Mouse (Mus musculus) kidney, postnatal 14 days (tissue): ENCODE measurements around the gene Farp1.
"Not testable (repeated sequence)": the region's sequence is repeated elsewhere in the genome, so short reads cannot be mapped to it uniquely, and the experiment has no call there.

ENCODE experiments used
- DNase-seq: peaks from one replicate; pipeline ENCODE4 v3.0.0; 2022; ENCODE audit warnings: mixed read lengths

Gene Farp1

GRCm38 (mm10) chr14:121189840-121190239 lies 154.8 kb downstream of the Farp1 start:
- not testable (repeated sequence) for DNase-seq

GRCm38 (mm10) chr14:121190386-121190785 lies 155.4 kb downstream of the Farp1 start:
- DNase-seq: no peak

- DNase-seq: no peak
Observed at GRCm38 (mm10) chr14:121191739-121192138, 156.7 kb downstream of the Farp1 start.

DNA sequence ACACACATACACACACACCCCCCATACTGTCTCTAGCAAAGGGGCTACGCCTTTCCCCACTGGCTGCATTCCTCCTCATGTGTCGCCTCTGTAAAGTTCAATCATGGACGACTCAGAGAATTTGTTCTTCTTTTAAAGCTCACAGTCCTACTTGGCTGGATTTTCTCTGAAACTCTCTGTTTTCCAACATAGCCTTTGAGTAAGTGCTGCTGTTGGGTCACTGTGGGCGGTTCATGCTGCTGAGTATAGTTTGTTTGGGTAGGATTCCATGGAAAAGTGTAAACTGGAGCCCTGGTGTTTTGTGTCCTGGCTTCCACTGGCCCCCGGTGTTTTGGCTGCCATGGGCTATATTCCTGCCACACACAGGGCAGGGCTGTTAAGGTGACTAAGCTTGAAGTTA lies 157.4 kb downstream of the Farp1 start:
- no peak for DNase-seq

GRCm38 (mm10) chr14:121193981-121194380 lies 159.0 kb downstream of the Farp1 start:
- DNase-seq: no peak

DNA sequence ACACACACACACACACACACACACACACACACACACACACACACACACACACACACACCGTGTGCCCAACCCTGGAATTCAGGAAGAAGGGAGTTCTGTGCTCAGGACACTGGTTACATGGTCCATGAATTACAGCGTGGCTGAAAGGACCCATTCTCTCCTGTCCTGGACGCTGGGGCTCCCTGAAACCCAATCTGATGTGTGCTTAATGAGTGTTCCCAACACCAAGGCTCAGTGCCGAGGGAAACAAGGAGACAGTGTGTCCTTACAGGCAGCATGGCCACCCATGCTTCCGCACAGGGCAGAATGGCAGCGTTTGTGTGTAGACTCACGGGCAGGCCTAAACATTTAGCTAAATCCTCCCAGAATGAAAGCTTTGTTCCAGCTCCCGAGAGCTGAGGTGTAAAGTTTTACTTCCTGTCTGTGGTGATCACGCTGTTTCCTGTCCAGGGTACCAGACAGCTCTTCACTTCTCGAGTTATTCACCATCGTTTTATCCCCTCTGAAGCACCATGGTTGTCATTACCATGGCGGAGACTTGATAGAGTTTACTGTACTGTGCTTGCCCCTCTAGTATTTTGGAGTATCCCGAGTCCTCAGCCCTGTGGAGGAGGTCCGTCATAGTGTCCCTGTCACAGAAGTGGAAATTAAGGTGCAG lies 164.0 kb downstream of the Farp1 start:
- DNase-seq: no peak

DNA sequence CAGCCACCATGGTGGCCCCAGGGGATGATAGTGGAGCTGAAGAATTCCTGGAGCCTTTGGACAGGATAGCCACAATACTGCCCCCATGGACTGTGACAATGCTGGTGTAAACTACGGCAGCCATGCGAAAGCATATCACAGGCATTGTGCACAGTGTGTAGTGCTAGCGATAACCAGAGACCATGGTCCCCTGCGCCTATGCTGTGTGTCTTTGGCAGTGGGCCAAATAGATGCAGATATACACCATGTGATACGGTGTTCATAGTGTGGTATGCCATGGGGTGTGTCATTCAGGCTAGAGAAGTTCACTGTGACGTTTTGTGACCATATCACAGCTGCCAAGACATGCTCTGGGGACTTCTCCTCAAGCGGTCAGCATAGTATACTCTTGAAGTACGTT lies 164.8 kb downstream of the Farp1 start:
- no peak for DNase-seq

DNA sequence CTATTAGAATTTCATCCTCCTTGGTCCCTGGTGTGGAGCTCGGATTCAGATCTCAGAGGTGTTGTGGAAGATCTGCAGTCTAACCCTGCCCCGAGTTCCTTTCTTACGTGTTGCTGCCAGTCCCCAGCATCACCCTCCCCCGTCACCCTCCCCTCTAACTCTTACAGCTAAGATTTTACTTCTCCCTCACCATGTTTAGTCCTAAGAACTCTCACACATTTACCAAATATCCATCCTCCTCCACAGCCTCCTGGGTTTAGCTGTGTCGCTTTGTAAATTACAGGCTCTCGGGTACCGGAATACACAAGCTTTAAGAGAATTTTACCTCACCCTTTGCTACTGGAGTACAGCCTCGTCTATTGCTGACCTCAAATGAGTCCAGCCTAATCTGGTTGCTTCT lies 165.4 kb downstream of the Farp1 start:
- DNase-seq: no peak

DNA sequence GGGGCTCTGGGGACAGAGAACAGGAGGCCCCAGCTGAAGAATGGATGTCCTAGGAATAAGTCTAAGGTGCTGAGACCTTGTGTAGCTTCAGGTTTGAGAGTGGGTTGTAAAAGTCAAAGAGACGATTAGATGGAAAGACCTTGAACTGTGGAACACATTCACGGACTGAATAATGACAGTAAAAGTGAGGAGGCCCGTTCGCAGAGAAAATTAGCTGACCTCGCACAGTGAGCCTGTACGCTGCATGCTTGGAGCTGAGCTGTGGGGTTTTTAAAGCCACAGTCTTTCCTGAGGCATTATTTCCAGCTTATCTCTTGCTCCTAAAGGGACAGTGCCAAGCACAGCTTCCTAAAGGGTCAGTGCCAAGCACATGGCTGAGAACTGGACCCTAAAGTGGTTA lies 166.2 kb downstream of the Farp1 start:
- no peak for DNase-seq

- no peak for DNase-seq
Observed at GRCm38 (mm10) chr14:121205459-121205858, 170.5 kb downstream of the Farp1 start.

DNA sequence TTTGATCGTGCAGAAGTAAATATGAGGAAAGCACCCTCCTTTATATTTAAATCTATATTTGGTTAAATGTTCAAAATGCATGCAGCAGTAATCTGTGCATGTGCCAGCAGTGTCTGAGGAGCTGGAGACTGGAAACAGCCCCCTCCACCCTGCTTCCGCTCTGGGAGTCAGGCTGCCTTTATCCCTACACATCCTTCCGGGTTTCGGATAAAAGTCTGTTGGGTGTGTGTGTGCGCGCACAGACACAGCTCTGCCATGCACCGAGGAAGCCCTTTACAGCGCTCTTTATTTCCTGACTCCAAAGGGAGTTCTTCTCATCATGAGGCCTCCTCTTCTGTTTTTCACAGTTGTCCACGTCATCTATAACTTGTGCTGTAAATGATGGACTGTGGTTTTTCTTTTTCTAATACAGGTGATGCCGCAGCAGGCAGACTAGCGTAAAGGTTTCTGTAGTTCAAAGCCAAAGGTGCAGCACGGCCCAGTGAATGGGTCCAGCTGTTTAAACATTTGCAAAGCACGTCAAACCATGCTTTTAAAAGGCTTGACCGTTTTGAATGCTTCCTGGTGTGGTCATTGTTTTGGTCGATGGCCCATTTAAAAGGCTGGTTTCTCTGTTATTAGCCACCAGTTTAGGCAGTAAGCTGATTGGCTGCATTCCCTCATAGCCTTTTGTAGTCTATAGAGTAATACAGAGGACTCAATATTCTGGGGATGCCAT lies 172.6 kb downstream of the Farp1 start:
- DNase-seq: peak; percentile 25

DNA sequence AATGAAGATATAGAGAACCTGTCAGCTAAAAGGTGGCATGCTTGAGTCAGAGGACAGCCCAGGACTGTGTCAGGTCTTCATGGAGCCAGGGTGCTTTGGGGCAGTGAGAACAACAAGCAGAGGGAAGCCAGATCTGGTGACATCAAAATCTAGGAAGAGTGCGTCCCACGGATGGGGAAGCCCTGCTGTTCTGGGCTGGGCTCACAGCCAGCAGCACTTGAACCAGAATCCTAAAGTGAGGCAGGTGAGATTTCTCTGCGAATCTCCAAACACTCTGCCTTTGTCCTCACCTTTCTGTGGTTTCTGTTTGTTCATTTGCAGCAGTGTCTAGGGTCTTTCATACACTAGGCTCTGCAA lies 173.1 kb downstream of the Farp1 start:
- no peak for DNase-seq

- DNase-seq: no peak
Observed at GRCm38 (mm10) chr14:121210318-121210717, 175.3 kb downstream of the Farp1 start.

DNA sequence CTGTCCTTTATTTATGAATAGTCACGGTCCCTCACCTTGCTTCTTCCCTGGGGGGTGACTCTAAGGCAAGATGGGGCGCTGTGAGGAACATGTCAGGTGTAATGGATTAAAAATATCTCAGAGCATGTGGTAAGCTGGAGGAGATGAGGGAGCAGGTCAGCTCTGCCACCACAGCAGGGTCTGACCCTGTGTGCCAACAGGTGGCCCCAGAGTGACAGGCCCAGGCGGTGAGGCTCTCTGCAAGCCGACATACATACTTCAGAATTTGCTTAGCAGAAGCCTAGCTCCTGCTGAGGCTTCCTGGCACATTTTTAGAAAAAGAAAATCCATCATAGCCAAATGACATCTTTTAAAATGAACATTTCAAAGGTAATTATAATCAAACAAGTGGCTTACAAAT lies 178.7 kb downstream of the Farp1 start:
- DNase-seq: no peak

DNA sequence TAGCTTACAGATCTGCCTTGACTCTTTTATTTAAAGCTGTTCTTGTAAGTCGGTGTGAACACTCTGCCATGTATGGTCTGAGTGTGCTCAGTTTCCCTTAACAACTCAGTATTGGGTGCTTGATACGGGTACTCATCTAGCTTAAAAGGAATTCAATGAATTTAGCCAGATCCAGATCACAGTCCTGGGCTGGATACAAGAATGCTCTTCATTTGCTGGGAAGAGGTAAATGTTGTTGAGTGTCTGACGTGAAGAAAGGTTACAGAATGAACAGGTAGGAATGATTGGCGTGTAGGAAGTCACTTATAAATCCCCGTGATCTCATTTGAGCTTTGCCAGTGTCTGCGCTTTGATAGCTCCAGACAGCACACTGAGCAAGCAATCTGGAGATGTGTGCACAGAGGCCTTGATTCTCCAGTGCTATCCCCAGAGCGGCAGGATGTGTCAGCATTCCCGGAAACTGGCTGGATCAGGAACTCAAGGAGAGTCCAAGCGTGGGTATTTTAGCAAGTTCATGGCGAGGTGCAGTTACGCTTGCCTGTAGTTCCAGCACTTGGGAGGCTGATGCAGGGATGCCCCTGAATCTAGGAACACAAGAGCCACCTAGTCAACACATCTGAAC lies 179.7 kb downstream of the Farp1 start:
- peak; percentile 30 for DNase-seq

DNA sequence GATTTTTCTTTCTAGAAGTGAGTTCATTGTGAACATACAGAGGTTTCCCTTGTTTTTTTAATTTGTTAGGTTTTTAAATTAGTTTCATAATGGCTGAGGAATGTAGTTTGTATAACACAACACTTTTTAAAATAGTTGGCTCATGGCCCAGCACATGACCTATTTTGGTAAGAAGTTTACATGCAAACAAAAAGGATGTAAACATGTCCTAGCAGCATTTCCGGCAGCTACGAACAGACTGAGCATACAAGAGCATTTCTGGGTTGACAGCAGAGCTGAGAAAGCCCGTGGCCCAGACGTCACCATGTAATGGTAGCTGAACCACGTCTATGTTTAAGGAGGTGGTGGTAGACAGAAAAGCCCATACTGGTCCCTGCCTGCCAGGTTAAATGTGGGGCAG lies 180.8 kb downstream of the Farp1 start:
- no peak for DNase-seq

DNA sequence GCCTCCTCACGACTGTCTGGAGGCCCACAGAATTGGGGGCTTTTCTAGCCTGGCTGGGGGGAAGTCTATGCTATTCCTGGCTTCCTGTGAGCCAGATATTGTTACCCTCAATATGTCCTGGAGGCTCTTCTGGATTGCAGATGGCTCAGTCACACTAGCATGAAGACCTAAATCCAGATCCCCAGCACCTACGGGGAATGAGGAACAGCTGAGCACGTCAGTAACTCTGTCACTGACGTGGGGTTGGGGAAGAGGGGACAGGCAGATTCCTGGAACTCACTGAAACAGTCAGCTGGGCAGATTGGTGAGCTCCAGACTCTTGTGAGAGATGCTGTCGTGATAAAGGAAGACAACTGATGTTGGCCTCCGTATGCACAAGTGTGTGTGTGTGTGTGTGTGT lies 181.7 kb downstream of the Farp1 start:
- no peak for DNase-seq

GRCm38 (mm10) chr14:121218620-121219019 lies 183.6 kb downstream of the Farp1 start:
- no peak for DNase-seq

DNA sequence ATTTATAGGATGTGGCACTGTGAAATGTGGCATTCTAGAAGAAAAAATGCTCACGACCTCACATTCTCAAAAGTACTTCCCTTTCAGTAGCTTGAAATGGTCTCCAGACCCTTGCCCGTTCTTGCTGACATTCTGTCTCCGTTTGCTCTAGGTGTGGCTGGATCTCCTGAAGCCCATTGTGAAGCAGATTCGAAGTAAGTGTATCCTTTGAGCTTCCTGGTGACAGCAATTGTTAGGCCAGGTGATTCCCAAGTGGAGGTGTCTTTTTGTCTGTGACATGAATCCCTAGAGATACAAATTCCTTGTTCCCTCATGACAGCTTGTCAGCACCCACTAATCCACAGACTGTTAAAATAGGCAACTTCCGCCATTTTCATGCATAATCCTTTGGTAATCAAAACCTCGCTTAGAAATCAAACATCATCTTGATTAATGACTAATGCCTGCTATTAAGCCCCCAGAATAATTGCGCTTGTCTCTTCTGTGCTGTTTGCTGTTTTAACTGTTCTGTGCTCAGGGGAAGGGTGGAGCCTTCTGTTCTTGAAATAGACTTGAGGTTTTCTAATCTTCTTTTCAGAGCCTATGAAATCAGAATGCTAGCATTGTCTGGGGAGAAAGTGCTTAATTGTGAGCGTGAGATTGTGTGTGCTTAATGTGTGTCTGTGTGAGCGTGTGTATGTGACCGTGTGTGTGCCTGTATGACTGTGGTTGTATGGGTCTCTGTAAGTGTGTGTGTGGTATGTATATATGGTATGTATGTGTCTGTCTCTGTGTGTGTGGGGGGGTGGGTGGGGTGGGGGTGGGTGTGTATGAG lies 184.4 kb downstream of the Farp1 start:
- no peak for DNase-seq

GRCm38 (mm10) chr14:121220040-121220322 lies 185.0 kb downstream of the Farp1 start:
- DNase-seq: no peak

DNA sequence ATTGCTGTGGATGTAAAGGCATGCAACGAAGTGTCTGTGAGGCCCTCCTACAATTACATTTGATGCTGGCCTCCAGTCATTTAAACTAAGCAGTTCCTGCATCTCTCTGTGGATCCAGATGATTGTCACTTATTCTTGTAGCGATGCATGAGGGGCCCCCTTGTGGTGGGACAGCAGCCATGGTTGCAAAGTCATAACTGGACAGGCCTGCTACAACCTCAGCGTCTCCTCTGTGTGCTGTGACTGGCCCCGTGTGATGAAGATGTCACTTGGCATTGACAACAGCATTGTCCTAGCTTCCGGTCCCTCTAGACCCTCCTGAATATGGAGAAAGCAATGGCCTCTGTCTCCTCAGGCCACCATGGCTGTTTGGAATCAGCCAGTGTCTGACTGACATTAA lies 185.7 kb downstream of the Farp1 start:
- DNase-seq: peak; percentile 69

DNA sequence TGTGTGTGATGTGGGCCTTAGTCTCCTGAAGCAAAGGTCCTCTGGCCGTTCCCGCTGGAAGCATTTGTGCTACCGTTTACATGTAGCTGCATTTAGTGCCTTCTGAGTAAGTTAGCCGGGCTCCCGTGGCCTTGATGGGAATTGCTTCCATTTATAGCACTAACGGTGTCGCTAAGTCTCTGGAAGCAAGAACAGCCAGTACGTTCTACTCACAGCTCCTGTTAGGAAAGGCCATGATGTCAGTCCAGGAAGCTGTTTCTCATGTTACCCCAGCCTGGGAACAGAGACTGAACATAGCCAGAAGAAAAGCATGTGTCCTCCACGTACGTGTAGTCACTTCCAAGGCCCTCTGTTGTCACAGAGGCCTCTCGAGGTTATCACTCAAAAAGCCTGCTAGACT lies 190.8 kb downstream of the Farp1 start:
- DNase-seq: peak; percentile 21

DNA sequence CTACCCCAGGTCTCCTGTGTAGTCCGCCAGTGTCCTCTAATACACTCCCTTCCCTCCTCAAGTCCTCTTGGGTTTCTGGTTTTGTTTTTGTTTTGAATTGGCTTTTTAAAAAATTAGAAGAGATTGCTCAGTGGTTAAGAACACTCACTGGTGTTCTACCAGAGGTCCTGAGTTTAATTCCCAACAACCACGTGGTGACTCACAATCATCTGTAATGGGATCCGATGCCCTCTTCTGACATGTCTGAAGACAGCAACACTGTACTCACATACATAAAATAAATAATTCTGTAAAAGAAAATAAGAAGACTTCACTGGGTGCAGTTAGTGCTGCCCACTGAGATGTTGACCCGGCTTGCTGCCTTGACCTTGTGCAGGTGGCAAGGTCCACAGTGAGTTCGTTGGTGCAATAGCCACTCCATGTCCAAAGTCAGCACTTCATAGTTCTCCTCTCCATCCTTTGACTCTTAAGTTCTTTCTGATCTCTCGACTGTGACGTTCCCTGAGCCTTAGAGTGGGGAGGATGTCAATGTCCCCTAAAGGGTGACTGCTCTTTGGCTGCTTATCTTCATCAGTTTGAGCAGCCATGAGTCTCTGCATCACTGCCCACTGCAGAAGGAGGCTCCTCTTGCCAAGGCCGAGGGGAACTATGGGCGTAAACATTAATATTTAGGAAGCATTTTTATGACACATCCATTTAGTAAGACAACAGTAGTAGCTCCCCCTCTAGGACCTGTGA lies 194.2 kb downstream of the Farp1 start:
- peak; percentile 26 for DNase-seq
